Mouse (Mus musculus) lung, embryonic 15.5 days (tissue): ENCODE measurements at regions not wholly inside any gene's neighbourhood (a gene's known extent, or its start where the extent isn't known, plus 50 kb on each side); places are given as distances from the start of the nearest gene placed in this dataset.

Experiments used
- ATAC-seq: fragments of 200-750 bp; cut with Nextera tagmentation; 2 replicates; pipeline ENCODE4 v1.8.0; 2017; ENCODE audit warnings: moderate number of reproducible peaks, borderline replicate concordance; ENCODE audit not compliant: low FRiP score, low TSS enrichment; ENCODE audit errors: extremely low read depth
- H3K27ac ChIP-seq: fragments of 300-500 bp; sonication (generic); 2 replicates; pipeline ENCODE4 v1.5.1; 2015; ENCODE audit warnings: moderate library complexity, mild to moderate bottlenecking, inconsistent platforms
- H3K27me3 ChIP-seq: fragments of 300-500 bp; sonication (generic); 2 replicates; pipeline ENCODE4 v1.6.1; 2015; ENCODE audit warnings: inconsistent platforms
- H3K36me3 ChIP-seq: fragments of 300-500 bp; sonication (generic); 2 replicates; pipeline ENCODE4 v1.6.1; 2015; ENCODE audit warnings: inconsistent platforms
- H3K4me1 ChIP-seq: fragments of 300-500 bp; sonication (generic); 2 replicates; pipeline ENCODE4 v1.6.1; 2015; ENCODE audit warnings: inconsistent platforms
- H3K4me2 ChIP-seq: fragments of 300-500 bp; sonication (generic); 2 replicates; pipeline ENCODE4 v1.6.1; 2015; ENCODE audit warnings: inconsistent platforms, mild to moderate bottlenecking, moderate library complexity
- H3K4me3 ChIP-seq: fragments of 300-500 bp; sonication (generic); 2 replicates; pipeline ENCODE4 v1.5.1; 2015; ENCODE audit warnings: mild to moderate bottlenecking, inconsistent platforms
- H3K9ac ChIP-seq: fragments of 300-500 bp; sonication (generic); 2 replicates; pipeline ENCODE4 v1.6.1; 2015; ENCODE audit warnings: inconsistent platforms
- H3K9me3 ChIP-seq: fragments of 300-500 bp; sonication (generic); 2 replicates; pipeline ENCODE4 v1.6.1; 2016; ENCODE audit warnings: inconsistent platforms
- WGBS: fragments of 180-500 bp; shearing (Covaris S2); methylation state at CpG from one replicate; pipeline ENCODE4 v1.1.7; 2015; 5-methylcytosine and 5-hydroxymethylcytosine counted together

DNA sequence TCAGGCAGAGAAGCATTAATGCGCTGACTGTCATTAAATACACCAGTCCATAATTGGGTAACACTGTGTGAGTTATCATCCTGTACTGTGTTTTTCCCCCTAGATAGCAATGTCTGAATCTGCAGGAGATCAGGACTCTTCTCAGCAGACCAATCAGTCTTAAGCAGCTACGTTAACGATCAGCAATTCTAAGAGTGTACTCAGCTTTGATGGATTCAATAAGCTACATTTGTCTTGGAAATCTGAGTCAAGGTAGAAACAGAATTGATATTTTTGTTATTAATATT lies 442.8 kb upstream of the Nr2f1 start:
- Histone ChIP-seq H3K9ac (no peak overlapping the region), H3K9me3 (no peaks in the 10 kb centered on the region), H3K36me3 (no peaks in the 10 kb centered on the region), H3K27me3 (no peaks in the 10 kb centered on the region), H3K4me2 (no peak overlapping the region), H3K4me3 (no peak overlapping the region), H3K27ac (no peak overlapping the region), H3K4me1 (0 out of 2 replicates have a peak, but pooled peaks cover 2% of the 10 kb centered on the region)
- no peak for ATAC-seq
- WGBS: 84% methylated on average over 3 of the region's 3 CpGs

DNA sequence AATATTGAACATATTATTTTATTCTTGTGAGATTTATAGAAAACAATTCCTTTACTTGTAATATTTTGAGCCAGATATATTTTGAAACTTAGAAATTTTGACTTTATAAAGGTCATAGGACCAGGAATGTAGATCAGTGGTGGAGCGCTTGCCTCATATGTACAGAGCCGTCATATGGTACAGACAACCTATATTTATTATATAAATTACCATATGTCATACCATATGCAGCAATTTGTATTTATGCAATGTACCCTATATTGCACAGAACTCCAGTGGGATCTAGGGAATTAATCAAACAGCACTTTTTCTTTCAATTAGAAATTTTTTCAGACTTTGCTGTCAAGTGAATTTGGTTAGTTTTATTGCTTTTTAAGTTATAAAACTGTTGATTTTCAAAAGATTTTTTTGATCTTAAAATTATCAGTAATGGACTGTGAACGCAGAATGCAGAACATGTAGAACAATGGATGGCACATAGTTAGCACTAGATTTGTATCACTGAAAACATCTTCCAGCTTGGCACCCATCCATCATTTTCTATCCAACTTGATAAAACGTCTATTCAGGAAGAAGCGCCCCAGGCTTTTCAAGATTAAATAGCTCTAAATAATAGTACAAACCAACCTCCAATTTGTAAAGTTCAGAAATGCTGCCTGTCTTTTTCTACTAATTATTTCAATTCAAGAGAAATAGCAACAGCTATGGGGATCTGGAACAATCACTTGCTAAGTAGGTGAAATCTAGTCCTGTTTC lies 442.3 kb upstream of the Nr2f1 start:
- no peak overlapping the region for H3K4me3 ChIP-seq
- H3K9ac ChIP-seq: no peak overlapping the region
- 67% methylated on average over 5 of the region's 5 CpGs for WGBS
- no peaks in the 10 kb centered on the region for H3K27me3 ChIP-seq
- no peak for ATAC-seq
- H3K4me2 ChIP-seq: no peak overlapping the region
- H3K27ac ChIP-seq: no peak overlapping the region
- H3K9me3 ChIP-seq: no peaks in the 10 kb centered on the region
- 0 out of 2 replicates have a peak, but pooled peaks cover 2% of the 10 kb centered on the region for H3K4me1 ChIP-seq
- no peaks in the 10 kb centered on the region for H3K36me3 ChIP-seq

DNA sequence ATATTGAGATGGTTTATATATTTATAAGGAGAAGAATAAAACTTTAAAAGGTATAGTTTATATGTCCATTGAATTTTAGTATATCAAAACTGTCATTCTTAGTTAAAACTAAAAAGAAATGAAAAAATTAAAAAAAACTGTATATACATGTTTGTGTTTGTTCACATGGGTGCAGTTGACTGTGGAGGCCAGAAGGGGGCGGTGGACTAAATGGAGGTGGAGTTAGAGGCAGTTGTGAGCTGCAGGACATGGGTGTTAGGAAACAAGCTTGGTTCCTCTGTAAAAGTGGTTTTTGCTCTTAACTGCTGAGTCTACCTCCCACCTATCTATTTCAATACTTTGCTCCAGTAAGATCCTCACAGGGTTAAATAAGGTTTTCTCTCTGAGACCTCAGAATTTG lies 440.8 kb upstream of the Nr2f1 start:
- no peak overlapping the region for H3K4me2 ChIP-seq
- H3K9ac ChIP-seq: no peak overlapping the region
- no peak overlapping the region for H3K4me3 ChIP-seq
- WGBS: 86% methylated on average over 1 of the region's 1 CpGs
- H3K27me3 ChIP-seq: no peaks in the 10 kb centered on the region
- no peaks in the 10 kb centered on the region for H3K9me3 ChIP-seq
- 0 out of 2 replicates have a peak, but pooled peaks cover 2% of the 10 kb centered on the region for H3K4me1 ChIP-seq
- no peak for ATAC-seq
- no peak overlapping the region for H3K27ac ChIP-seq
- no peaks in the 10 kb centered on the region for H3K36me3 ChIP-seq

DNA sequence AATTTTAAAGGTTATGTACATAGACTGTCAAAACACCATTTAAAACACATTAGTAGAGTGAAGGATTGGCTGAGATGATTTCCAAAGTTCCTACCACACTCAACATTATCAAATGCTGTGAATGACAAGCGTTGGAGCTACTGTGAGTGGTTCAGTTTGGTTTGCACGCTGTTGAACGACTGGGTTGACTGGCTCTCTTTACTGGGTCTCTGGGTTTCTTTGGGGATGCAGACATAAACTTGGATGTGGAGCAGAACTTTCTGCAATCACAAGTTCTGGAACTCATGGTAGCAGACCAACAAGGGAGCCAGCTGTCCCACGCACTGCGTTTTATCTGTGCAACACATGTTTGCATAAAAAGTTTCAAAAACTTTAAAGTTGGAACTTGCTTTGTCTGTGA lies 438.9 kb upstream of the Nr2f1 start:
- Histone ChIP-seq H3K4me2 (no peak overlapping the region), H3K27me3 (no peaks in the 10 kb centered on the region), H3K9me3 (no peaks in the 10 kb centered on the region), H3K4me1 (no peaks in the 10 kb centered on the region), H3K9ac (no peak overlapping the region), H3K36me3 (no peaks in the 10 kb centered on the region), H3K4me3 (no peak overlapping the region), H3K27ac (no peak overlapping the region)
- 35% methylated on average over 5 of the region's 5 CpGs for WGBS
- peak; percentile 89 for ATAC-seq

DNA sequence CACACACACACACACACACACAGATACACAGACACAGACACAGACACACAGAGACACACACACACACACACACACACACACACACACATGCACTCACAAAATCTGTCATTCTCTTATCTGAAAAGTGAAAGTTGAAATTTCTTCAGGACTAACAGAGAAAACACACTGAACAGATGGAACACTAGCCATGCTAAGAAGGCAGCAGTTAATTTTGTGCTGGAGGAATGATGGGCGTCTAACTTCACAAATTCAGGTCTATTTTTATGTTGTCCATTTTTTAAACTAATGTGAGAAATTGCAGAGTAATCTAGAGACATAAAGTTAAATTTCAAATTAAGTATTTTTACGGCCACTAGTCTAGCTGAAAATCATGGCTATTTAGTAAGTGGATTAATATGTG lies 432.1 kb upstream of the Nr2f1 start:
- no peaks in the 10 kb centered on the region for H3K9me3 ChIP-seq
- WGBS: 87% methylated on average over 2 of the region's 2 CpGs

DNA sequence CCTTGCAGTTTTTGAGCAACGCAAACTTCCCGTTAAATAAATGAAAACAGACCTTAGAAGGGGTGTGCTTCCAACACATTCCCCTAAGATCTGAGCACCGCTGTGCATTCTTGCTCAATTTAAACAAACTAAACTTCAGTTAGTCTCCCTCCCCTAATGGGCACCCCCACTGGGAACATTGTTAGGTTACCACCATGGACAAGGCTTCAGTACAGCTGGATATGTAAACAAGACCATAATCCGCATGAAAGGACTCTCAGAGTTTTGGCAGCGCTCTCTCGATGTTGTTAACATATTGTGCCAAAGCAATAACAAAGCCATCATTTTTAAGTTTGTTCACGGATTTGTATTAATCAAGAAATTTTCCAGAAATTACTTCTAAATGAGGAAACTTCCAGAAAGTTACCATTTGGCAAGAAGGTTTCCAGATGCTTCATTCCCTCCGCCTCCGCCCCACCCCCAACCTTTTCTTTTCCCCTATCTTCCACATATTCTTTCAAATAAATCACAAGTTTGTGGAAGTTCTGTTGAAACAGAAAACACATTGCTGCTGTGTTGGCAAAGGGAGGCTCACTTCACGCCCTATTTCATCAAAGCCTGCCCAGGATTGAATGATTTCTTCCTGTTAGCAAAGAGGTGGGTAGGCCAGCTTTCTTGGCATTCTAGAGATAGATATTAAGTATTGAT lies 429.6 kb upstream of the Nr2f1 start:
- Histone ChIP-seq H3K4me1 (no peaks in the 10 kb centered on the region), H3K27me3 (no peaks in the 10 kb centered on the region), H3K9me3 (no peaks in the 10 kb centered on the region), H3K4me3 (no peak overlapping the region), H3K36me3 (no peaks in the 10 kb centered on the region), H3K4me2 (0 out of 2 replicates have a peak overlapping the region, but pooled peaks have one; percentile 10), H3K9ac (no peak overlapping the region), H3K27ac (no peak overlapping the region)
- peak; percentile 81; the same call in 1 of the 2 replicates for ATAC-seq
- 26% methylated on average over 10 of the region's 10 CpGs for WGBS

More for the DNA sequence above, 432.1 kb upstream of the Nr2f1 start:
- ATAC-seq: no peak
- Histone ChIP-seq H3K4me2 (no peak overlapping the region), H3K4me1 (no peaks in the 10 kb centered on the region), H3K27ac (no peak overlapping the region), H3K27me3 (no peaks in the 10 kb centered on the region), H3K4me3 (no peak overlapping the region), H3K9ac (no peak overlapping the region), H3K36me3 (no peaks in the 10 kb centered on the region)

DNA sequence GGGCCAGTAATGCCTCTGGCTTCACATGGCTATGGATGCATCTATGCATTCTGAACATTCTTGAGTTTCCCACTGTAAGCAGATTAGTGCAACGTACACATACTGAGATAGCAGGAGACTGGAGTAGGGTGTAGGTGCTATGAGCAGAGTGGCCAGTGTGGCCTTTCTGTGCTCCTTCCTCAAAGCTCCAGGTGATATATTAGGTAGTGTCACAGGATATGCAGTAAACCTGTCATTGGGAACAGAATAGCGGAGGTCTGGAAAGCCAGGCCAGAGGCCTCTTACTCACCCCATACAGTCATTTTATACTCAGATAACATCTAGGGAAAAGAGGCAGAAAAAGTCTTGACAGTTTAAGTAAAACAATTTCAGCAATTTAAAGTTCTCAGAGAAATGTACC lies 424.1 kb upstream of the Nr2f1 start:
- Histone ChIP-seq H3K4me3 (no peak overlapping the region), H3K4me1 (no peaks in the 10 kb centered on the region), H3K4me2 (no peak overlapping the region), H3K9me3 (no peaks in the 10 kb centered on the region), H3K27ac (no peak overlapping the region), H3K36me3 (no peaks in the 10 kb centered on the region), H3K9ac (no peak overlapping the region), H3K27me3 (no peaks in the 10 kb centered on the region)
- WGBS: 73% methylated on average over 2 of the region's 2 CpGs
- ATAC-seq: no peak

DNA sequence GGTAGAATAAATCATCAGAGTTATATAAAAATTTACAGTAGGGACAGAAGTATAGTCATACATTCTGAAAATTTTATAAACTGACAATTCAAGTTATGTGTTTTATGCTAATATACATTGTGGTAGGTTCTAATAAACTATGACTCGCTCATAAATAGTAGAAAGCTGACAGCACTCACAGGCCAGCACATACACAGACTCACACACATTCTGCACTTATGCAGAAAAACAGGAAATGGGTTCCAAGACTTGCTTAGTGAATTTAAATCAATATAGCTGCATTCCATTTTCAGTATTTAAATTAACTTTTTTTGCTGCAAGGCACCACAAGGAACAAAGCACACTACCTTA lies 403.3 kb upstream of the Nr2f1 start:
- Histone ChIP-seq H3K27ac (no peak overlapping the region), H3K36me3 (no peaks in the 10 kb centered on the region), H3K4me2 (no peak overlapping the region), H3K9me3 (no peaks in the 10 kb centered on the region), H3K27me3 (no peaks in the 10 kb centered on the region), H3K4me1 (no peaks in the 10 kb centered on the region), H3K9ac (no peak overlapping the region), H3K4me3 (no peak overlapping the region)
- no peak for ATAC-seq
- WGBS: 60% methylated on average over 1 of the region's 1 CpGs

DNA sequence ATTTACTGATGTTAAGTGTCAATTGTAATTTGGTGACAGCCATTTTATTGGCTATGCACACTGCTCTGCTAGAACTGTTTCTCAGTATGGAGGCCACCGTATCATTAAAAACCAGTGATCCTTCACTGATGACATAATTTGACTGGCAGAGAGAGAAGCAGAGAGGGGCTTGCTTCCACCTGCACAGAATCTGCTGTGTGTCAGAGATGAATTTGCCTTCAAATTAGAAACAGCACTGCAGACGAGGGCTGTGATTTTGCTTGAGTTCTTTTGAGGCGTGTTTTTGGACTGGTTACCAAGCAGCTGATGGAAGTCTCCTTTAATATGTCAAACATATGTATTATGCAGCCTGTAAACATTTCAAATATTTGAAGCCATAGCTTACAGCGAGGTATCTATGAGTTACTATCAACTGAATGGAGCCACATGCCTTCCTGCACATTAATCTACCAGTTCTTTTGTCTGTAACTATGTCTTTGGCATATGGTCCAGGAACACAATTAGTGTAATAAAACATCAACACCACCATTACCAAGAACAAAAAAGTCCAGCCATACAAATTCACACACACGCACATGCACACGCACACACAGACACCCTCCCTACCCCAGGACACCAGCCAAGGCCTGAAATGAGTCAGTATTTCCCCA lies 402.8 kb upstream of the Nr2f1 start:
- Histone ChIP-seq H3K9me3 (no peaks in the 10 kb centered on the region), H3K36me3 (no peaks in the 10 kb centered on the region), H3K4me2 (no peak overlapping the region), H3K27ac (no peak overlapping the region), H3K9ac (no peak overlapping the region), H3K4me3 (no peak overlapping the region), H3K27me3 (no peaks in the 10 kb centered on the region), H3K4me1 (no peaks in the 10 kb centered on the region)
- no peak for ATAC-seq
- 74% methylated on average over 6 of the region's 6 CpGs for WGBS

DNA sequence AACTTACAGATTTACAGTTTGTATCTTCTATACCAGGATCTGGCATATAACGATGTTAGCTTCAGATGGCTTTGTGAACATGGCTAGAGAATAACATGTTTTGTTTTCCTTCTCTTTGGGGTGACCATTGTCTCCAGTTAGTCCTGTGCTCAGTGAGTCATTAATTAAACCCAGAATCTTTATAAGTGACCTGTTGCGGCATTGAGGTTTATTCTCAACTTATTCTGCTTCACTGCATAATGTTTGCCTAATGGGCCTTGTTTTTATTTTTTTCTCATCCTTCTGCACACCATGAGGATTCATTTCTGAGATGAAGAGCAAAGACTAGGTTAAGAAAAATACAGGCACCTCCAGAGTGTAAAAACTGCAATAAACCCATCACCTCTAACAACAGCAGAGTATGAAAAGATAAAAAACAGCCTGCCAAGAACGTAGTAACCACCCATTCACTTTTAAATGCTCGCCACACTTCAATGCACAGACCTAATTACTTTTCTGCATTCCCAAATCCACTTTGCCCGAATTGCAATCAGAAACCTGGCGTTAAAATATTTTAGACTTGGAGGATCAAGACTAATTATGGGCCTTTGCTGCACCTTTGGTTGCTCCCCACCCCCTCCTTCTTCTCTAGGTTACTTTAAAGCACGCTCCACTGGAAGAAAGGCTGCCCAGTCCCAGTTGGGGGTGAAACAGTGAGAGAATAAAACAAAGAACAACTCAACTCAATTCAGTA lies 381.5 kb upstream of the Nr2f1 start:
- WGBS: 68% methylated on average over 7 of the region's 7 CpGs
- Histone ChIP-seq H3K27ac (no peak overlapping the region), H3K4me2 (no peak overlapping the region), H3K36me3 (no peaks in the 10 kb centered on the region), H3K9me3 (no peaks in the 10 kb centered on the region), H3K9ac (no peak overlapping the region), H3K27me3 (no peaks in the 10 kb centered on the region), H3K4me1 (no peaks in the 10 kb centered on the region), H3K4me3 (no peak overlapping the region)
- ATAC-seq: no peak

DNA sequence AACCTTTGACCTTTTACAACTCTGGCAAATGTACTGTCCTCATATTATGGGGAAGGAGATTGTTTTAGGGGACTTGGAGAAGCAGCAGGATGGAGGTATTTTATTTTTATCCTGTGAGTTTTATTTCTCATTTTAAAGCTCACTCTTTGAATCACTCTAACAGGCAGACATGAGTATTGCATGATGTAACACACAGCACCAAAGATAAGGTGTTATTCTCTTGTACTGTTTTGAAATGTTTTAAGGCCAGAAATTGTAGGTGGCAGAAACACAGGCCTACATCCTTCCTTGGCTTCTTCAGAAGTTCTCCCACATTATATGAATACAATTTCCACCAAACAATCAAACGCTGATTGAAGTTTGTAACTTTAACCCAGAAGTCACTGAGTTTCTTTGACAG lies 377.9 kb upstream of the Nr2f1 start:
- Histone ChIP-seq H3K27me3 (no peaks in the 10 kb centered on the region), H3K4me1 (no peaks in the 10 kb centered on the region), H3K9me3 (no peaks in the 10 kb centered on the region), H3K9ac (no peak overlapping the region), H3K36me3 (no peaks in the 10 kb centered on the region), H3K4me3 (no peak overlapping the region), H3K4me2 (no peak overlapping the region), H3K27ac (no peak overlapping the region)
- no peak for ATAC-seq
- WGBS: 76% methylated on average over 1 of the region's 1 CpGs
